Mouse (Mus musculus) yolk sac, embryonic 10.5 days (tissue): ENCODE results near the gene Ano2.

Source experiments
- DNase-seq: peaks from one replicate; pipeline ENCODE4 v3.0.0-alpha.2; 2017; ENCODE audit warnings: low spot score

Ano2 gene

DNA sequence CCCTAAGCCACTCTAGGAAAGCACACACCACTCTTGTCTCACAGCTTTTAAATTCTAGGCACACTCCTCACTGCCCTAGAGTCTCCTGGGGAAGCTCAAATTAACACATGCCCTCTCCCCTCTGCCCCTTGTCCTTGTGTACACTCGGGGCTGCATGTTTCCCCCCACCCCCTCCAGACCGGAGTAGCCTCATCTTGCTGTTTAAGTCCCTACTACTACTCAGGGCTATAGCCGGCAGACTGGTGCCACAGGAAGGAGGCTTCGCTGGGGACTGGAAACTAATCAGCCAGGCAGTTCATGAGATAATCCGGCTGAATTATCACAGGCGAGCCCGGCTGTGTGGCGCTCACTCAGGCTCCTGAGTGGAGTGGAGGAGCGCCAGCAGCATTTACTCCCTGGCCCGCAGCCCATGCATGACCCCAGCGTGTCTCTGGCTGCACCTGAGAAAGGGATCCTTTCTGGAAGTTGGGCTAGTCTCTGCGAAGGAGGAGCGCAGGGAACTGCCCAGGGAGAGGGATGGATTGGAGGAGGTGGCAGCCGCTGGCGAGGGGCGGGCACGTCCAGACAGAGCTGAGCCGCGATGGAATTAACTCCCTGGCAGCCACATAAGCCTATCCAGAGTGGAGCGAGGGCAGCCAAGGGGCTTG is at the start of gene Ano2:
Ano2 (plus strand) TSS at position 363 of the 647 bp plus-strand sequence.
- no peak for DNase-seq

DNA sequence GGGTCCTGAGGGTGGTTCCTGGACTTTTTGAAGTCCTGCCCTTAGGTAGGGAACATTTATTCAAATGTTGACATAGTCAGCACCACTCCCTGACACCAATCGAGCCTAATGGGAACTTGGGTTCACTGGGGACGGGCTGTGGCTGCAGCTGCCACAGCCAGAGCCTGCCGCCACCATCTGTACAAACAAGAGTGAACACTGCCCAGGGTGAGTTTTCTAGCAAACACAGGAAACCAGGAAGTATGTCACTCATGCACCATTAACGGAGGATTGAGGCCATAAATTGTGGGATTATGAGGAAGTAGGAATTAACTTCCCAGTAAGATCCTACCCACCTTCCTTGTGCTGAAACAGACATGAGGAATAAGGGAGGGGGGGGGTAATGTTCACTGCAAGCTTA is 49.7 kb upstream of the Ano2 start:
- no peak for DNase-seq

DNA sequence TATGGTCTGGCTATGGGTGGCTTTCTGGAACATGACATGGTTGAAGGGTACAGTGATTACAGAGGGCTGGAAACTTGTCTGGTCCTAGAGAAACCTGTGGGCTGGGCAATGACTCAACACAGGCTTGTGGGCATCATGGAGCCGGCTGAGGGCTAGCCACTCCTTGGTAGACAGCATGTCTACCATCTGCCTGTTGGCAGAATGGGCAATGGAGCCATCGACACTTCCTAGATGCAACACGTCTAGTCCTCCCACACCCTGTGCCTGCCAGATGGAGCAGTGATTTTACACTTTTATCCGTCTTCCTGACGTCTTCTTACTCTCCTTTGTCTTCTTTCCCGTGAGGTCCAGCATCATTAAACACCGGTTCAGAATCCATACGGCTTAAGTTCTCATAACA is 49.1 kb upstream of the Ano2 start:
- no peak for DNase-seq

DNA sequence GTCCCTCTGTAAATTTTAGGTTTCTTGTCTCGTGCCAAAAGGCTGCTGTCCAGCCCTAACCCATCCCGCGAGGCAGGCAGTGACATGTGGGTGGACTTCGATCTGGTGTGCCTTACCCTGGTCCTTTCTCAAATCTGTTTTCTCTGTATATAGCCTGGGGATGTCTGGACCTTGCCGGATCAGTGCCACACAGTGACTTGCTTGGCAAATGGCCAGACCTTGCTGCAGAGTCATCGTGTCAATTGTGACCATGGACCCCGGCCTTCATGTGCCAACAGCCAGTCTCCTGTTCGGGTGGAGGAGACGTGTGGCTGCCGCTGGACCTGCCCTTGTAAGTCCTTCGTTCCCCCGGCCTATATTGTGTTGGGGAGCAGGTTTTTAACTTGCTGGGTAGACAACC is 41.3 kb upstream of the Ano2 start:
- DNase-seq, result no peak

DNA sequence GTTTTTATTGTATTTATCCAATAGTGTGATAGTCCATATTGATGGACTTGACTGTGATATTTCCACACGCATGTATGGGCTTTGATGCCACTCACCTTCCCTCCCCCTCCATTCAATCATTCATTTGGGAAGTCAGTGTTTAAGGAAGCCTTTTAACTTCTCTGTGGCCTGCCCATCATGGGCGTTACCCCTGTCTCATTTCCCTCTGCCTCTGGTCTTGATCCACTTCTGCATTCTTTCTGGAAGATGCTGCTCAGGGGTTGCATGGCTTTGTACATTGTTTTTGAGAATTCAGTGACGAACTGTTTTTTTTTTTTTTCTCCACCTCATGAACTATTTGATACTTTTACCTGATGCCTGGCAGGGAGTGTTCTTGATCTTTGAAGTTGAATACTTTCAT is 38.9 kb upstream of the Ano2 start:
- DNase-seq, result no peak

DNA sequence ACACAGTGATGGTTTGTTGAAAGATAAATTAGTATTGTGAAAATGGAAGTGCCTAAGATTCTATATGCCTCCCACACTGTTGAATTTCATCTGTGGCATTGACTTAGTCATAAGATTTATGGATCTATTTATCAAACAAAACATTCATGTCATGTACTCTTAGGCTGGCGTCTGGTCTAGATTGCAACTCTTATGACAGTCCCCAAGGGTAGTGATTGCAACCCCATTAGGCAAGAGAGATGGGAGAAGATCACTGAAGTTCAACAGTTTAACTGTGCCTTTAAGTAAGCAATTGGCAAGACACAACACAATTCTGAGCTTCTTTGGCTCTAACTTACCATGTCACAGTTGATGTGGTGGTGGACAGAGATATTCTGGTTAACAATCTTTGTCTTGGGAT is 36.8 kb upstream of the Ano2 start:
- no peak for DNase-seq

DNA sequence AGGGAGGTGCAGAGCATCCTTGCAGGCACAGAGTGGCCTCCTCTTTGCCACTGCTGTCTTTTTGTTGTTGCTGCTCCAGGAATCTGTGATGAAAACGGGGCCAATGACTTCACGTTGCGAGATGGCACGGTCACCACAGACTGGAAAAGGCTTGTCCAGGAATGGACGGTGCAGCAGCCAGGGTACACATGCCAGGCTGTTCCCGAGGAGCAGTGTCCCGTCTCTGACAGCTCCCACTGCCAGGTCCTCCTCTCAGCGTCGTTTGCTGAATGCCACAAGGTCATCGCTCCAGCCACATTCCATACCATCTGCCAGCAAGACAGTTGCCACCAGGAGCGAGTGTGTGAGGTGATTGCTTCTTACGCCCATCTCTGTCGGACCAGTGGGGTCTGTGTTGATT is 33.3 kb upstream of the Ano2 start:
- DNase-seq, result no peak

DNA sequence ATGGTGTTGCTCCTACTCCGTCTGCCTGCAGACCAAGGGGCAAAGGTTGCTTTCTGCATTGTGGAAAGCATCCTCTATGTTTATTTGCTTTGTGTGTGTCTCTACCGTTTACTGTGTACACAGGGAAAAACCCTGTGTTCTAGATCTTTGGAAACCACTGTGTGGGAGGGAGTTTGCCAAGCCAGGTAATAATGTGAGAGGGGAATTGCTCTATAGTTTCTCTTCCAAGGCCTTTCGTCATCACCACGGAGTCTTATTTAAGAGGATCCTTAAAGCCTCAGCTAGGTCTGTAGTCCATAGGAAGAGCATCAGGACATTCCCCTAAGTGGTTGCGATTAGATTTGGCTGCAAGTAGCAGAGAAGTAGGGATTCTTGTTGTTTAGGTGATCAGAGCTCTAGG is 32.3 kb upstream of the Ano2 start:
- DNase-seq, result no peak

DNA sequence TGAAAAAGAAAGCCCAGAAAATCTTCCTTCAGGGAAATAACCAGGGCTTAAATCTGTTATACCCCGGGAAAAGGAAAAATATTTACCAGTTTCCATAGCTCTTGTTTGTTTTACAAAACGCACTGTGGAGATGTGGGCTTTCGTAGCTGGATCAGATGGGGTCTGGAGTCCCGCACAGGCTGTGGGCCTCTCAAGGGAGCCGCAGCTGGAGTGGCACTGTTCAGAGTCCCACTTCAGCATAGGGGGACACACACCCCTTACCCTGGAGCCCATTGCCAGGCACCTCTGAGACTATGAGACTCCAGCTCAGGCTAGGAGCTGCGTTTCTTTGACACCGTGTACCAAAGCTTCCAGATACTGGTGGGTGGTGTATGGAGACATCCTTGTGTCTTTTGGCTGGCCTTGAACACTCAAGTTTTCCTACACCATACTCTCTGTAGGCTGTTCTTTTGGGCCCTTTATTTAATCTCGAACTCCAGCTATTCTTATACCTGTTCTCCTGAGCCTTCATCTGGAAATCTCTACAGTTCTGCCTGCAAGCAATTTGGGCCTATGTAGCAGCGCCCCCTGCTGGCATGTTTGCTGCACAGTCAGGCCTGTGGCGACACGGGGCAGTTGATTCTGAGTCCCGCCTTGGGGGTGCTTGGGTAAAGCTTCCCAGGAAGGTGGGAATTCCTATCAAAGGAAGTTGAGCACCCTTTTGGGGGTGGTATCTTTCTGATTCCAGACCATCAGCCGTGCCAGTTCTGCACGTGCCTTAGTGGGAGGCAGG is 28.9 kb upstream of the Ano2 start:
- peak; percentile 32 for DNase-seq

DNA sequence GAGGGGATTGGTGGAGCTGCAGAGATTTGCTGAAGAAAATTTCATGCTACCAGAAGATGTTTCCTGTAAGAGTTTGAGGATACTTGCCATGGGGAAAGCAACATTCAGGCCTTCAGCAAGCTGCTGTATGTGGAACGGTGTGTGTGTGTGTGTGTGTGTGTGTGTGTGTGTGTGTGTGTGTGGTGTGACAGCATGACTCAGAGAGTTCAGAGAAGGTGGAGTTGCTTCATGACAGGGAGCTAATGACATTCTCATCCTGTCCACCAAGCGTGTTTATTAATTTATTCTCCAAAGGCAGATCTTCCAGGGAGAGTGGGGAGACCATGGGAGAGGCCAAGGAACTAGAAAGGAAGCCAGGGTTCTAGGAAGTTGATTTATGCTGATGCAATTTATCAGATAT is 26.3 kb upstream of the Ano2 start:
- DNase-seq, result no peak

DNA sequence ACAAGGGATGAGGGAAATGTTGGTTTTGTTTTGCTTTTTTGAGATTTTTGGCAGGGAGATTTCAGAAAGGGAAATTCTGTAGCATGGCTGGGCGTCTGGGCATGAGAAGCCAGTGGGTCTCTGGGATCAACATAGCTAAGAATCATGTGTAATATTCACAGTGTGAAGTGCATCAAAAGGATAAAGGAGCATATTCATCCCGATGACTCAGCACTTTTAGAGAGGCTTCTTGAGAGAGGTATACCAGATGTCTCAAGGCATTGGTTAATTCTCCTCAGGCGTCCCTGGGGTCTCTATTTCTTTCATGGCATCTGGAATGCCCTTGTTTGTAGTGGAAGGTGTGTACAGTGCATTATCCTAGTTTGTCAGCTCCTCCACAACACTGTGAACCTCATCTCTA is 18.4 kb upstream of the Ano2 start:
- no peak for DNase-seq

DNA sequence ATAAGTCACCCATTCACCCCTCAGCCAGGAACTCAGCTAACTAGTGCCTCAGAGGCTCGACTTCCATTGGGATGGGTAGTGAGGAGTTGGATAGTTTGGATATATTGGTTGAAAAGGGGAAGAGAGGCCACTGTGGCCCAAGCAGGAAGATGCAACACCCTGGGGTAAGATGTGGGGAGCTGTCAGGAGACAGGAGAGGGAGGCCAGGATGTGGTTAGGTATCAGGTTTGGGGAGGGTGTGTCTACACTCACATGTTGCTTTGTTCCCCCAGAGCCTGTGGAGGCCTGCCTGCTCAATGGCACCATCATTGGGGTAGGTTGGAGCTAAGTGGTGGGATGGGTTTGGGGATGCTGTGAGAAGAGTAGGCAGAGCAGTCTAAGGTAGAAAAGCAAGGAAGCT is 11.7 kb upstream of the Ano2 start:
- DNase-seq, result no peak

DNA sequence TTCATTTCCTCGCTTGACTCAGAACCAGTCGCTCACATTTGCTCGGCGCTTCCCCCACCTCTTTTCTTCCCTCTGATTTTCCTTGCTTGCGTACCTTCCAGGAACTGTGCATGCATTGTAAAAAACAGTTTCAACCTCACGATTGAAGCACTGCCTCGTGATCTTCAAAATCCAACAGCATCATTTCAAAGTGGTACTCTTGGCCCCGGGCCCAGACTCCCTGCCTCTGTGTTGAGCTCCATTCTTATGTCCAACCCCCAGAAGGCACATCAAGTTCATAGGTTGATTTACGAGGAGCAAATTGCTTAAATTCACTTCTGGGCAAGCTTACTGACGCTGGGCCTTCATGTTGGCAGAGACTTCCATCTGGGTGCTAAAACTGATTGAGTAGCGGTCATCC is 9.6 kb upstream of the Ano2 start:
- DNase-seq, result no peak

DNA sequence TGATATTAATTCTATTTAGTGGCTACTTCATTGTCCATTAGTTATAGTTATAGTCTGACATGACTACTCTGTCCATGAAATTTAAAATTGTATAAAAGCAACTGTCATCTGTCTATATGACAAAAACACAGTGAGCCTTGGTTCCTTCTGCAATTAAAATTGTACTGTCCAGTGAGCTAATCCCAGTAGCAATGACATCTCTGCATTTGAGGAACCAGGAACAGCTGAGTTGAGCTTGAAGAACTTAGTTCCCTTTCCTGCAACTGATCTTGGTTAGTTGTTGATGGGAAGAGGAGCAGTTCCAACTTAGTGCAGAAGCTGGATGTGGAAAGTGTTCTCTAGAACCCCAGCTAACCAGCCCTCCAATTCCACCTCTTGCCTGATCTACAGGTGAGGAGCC is 4.8 kb upstream of the Ano2 start:
- no peak for DNase-seq

DNA sequence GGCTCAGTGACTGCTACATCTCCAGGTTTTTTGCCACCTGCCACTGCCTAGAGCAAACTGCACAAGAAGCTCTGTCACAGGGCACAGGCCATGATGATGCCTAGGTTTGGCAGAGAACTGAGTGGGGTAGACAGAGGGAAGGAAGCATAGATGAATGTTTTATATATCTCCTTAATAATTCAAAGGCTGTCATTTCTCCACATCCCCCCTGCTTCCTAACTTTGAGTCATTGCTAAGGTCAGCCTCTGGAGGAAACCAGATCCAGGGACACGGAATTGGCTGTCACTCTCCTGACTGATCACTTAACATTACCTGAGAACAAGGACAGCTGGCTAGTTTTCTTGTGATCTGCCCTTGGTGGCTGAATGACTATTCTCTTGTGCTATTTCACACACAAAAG is 2.2 kb upstream of the Ano2 start:
- DNase-seq, result no peak

DNA sequence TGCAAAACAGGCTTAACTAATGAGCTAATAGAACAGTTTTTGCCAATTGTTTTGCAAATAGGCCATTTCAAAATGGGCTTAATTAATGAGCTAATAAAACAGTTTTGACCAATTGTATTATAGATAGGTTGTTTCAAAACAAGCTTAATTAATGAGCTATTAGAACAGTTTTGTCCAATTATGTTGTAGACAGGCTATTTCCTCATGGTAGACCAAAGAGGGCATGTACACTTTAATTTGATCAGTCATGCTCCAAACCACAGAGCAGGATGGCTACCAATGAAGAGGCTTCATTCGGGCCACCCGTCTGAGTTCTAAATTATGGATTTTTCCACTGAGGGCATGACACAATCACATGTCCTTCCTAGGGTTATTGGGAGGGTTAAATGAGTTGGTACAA is 10.9 kb downstream of the Ano2 start:
- no peak for DNase-seq

DNA sequence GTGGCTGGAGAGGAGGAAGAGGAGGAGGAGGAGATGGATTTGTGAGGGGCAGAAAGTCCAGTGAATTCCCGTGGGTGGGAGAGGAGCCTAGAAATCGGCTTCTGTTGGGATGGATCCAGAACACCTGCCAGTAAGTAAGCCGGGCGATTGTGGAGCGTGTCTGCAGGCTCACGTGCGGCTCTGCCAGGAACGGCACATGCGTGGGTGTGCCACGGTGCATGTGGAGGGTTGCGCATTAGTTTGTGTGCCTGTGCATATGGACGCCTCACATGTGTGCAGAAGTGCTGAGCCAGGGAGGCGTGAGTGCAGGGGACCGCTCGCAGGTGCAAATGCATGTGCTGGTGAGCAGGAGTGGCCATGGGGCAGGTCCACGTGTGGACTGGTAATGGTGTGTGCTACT is 21.0 kb downstream of the Ano2 start:
- no peak for DNase-seq

DNA sequence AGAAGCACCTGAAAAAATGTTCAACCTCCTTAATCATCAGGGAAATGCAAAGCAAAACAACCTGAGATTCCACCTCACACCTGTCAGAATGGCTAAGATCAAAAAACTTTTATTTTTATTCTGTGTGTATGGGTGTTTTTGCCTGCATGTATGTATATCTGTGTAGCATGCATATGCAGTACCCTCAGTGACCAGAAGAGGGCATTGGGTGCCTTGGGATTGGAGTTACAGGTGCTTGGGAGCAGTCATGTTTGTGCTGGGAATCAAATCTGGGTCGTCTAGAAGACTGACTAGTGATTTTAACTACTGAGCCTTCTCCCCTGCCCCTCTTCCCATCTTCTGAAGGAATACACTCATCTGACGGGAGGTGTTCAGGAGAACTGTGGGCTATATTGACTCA is 36.2 kb downstream of the Ano2 start:
- no peak for DNase-seq

DNA sequence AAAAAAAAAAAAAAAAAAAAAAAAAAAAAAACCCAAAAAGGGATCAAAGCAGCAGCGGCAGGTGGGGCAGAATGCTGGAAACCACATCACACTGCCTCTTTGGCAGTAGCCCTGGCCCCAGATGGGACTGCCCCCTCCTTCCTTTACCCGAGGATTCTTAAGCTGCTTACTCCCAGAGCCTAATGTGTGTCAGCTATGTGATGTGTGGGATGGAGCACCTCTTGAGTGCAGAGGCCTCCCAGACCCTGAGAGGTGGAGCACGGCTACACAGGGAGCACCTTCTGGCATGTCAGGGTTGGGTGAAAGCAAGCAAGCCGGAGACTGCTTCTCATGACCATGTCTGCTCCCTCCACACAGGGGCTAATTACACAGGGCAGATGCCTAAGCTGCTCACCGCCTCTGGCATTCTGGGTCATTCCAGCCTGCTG is 37.3 kb downstream of the Ano2 start:
- no peak for DNase-seq

DNA sequence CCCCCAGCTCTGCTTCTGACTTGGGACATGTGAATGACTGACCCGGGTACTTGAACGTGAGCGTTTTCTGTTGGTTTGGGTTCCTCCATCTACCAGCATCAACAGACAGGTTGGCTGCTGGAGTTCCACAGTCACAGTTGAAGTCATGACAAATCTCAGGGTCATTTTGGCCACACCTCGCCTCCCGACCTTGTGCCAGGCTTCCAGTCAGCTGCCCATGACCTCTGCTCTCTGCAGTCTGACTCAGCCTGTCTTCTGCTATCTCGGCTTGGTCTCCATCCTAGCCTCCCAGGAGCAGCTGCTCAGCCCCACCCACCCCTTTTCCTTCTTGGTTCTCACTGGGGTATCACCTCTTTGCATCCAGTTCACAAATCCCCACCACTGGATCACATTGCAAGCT is 39.3 kb downstream of the Ano2 start:
- DNase-seq, result no peak

DNA sequence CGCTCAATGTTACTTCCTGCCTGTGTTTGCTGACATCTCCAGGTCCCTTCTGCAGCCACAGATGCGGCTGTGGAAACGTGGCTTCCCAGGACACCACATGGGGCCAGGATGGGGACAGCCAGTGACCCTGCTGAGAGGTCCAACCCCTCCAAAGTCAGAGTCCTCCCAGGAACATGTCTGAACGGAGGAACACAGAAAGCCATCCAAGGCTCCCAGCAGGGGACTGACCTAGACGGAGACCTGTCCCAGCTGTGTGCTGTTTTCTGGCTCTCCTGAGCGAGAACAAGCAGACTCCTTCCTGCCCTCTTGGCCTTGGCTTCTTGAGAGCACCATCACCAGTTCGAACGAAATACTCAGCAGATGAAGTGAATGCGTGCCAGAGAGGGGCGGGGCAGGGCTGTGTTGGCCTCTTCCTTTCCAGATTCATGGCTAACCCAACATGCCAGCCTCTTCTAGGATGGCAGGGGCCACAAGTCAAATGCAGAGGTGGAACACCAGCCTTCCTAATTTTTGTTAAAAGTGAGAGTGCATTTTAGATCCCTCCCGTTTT is 39.8 kb downstream of the Ano2 start:
- no peak for DNase-seq

DNA sequence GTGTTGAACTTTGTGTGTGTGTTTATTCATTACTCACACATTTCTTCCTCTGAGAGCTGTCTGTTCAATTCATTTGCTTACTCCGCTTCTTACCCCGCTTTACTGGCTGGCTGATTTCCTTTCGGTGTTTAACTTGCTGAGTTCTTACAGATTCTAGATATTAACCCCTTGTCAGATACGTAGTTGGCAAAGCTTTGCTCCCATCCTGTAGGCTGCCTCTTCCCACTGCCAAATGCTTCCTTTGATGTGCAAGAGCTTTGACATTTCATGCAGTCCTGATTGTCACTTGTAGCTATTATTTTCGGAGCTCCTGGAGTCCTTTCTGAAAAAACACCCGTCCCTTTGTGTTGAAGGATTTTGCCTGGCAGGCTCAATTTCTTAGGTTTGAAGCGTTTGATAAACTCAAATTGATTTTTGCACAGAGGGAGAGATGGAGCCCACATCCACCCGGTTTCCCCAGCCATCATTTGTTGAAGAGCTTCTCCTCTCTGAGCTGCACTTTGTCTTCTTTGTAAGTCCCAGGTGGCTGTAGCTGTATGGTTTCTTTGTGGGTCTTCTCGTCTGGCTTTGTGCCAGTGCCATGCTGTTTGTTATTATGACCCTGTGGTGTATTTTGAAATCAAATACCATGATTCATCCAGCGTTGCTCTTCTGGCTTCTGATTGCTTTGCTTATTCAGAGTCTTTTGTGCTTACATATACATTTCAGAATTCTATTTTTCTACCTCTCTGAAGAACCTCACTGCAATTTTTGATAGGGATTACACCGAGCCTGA is 47.5 kb downstream of the Ano2 start:
- no peak for DNase-seq
